Mouse (Mus musculus) induced T-regulatory cell, adult 2 months (primary cell): ENCODE measurements at regions not wholly inside any gene's neighbourhood (a gene's known extent, or its start where the extent isn't known, plus 50 kb on each side); places are given as distances from the start of the nearest gene placed in this dataset.

ENCODE experiments used
- DNase-seq: peaks from one replicate; pipeline ENCODE4 v3.0.0-alpha.2; 2012; ENCODE audit warnings: low read depth

GRCm38 (mm10) chr7:64060051-64060450, 93.6 kb upstream of the Trpm1 start:
- DNase-seq: peak; percentile 64

GRCm38 (mm10) chr7:64058282-64058872, 95.3 kb upstream of the Trpm1 start:
- DNase-seq: no peak

GRCm38 (mm10) chr7:64057873-64058272, 95.8 kb upstream of the Trpm1 start:
- DNase-seq: peak; percentile 61

- no peak for DNase-seq
Measured at GRCm38 (mm10) chr7:64056498-64056897, 97.1 kb upstream of the Trpm1 start.

- DNase-seq: no peak
Measured at GRCm38 (mm10) chr7:64054996-64055395, 98.6 kb upstream of the Trpm1 start.

GRCm38 (mm10) chr7:64053766-64054165, 99.9 kb upstream of the Trpm1 start:
- no peak for DNase-seq

- no peak for DNase-seq
Measured at GRCm38 (mm10) chr7:64052400-64052799, 101.2 kb upstream of the Trpm1 start.

GRCm38 (mm10) chr7:64050826-64051401, 102.7 kb upstream of the Trpm1 start:
- DNase-seq: no peak

- no peak for DNase-seq
Measured at GRCm38 (mm10) chr7:64050246-64050645, 103.4 kb upstream of the Trpm1 start.

- peak; percentile 30 for DNase-seq
Measured at GRCm38 (mm10) chr7:64049183-64049965, 104.3 kb upstream of the Trpm1 start.

- DNase-seq: peak; percentile 64
Measured at GRCm38 (mm10) chr7:64048452-64049182, 105.0 kb upstream of the Trpm1 start.

- DNase-seq: no peak
Measured at GRCm38 (mm10) chr7:64047831-64048230, 105.8 kb upstream of the Trpm1 start.

GRCm38 (mm10) chr7:64045292-64045691, 106.6 kb upstream of the Klf13 start:
- DNase-seq: no peak

- peak; percentile 85 for DNase-seq
Measured at GRCm38 (mm10) chr7:64042978-64043377, 104.3 kb upstream of the Klf13 start.

GRCm38 (mm10) chr7:64041303-64041702, 102.6 kb upstream of the Klf13 start:
- peak; percentile 34 for DNase-seq

- no peak for DNase-seq
Measured at GRCm38 (mm10) chr7:64040026-64040737, 101.5 kb upstream of the Klf13 start.

- DNase-seq: peak; percentile 67
Measured at GRCm38 (mm10) chr7:64037701-64038231, 99.1 kb upstream of the Klf13 start.

- no peak for DNase-seq
Measured at GRCm38 (mm10) chr7:64036154-64036553, 97.4 kb upstream of the Klf13 start.

GRCm38 (mm10) chr7:64035025-64035606, 96.4 kb upstream of the Klf13 start:
- no peak for DNase-seq

GRCm38 (mm10) chr7:64034493-64034892, 95.8 kb upstream of the Klf13 start:
- no peak for DNase-seq

GRCm38 (mm10) chr7:64033388-64033787, 94.7 kb upstream of the Klf13 start:
- DNase-seq: no peak
